Mouse (Mus musculus): Measurements from ENCODE around the gene Rbp1. TPM values are rescaled to one million over a fixed set of nuclear protein-coding genes. Genes with fewer than 3 reads are reported as not detected.

Rbp1 gene
- polyA plus RNA-seq, 1 experiment from 2014 or later: 31.7 TPM

Other genes with a start within 250 kb of the Rbp1 start
- 31.1 and 31.6 TPM in 2 replicates for gene Nmnat3, start 135.5 kb upstream of the Rbp1 start, polyA plus RNA-seq (2015; fragmentation: Nextera tagmentation; extraction: Ambion mirVana)
- gene Rbp2, start 63.2 kb downstream of the Rbp1 start, polyA plus RNA-seq (2015; fragmentation: Nextera tagmentation; extraction: Ambion mirVana): 2.9 and 4.4 TPM in 2 replicates
- gene Copb2, start 140.8 kb downstream of the Rbp1 start, polyA plus RNA-seq (2015; fragmentation: Nextera tagmentation; extraction: Ambion mirVana): 77.7 and 94.8 TPM in 2 replicates
- gene Mrps22, start 178.7 kb downstream of the Rbp1 start, polyA plus RNA-seq (2015; fragmentation: Nextera tagmentation; extraction: Ambion mirVana): 61.1 and 73.8 TPM in 2 replicates